In genomic region chr1:74054007-74054406, GRCm38 (mm10) we compare ENCODE assay signal across 10 mouse cellular contexts.
A peak's percentile ranks its signal among the peaks of the same experiment; 100 is the strongest.
DNase-seq lines count a peak whose midpoint lies in the region; ATAC-seq and TF ChIP-seq lines count a peak whose summit lies in the region.
"Had no signal": no experiment of that assay in that cellular context is flagged by ENCODE, and none has a peak within 500 bp of the region (broad histone marks: within the 10 kb centered on the region; RNA-seq: fewer than 3 reads in every experiment).

No protein-coding gene starts in this region.

- H3K27ac ChIP-seq in liver, postnatal 0 days (ENCODE audit: low read depth) = no peak overlapping the region
- H3K27ac ChIP-seq in embryonic facial prominence, embryonic 12.5 days = peak overlapping the region; percentile 63; the same call in 1 of the 2 replicates
- no peak overlapping the region for H3K27ac ChIP-seq in kidney, postnatal 0 days
- H3K27ac ChIP-seq in stomach, embryonic 14.5 days (ENCODE audit: low read length) = no peak overlapping the region
- H3K27ac ChIP-seq: midbrain, embryonic 12.5 days had no signal

- DNase-seq in liver = peak; percentile 42
- DNase-seq in liver, postnatal 0 days = no peak
- peak; percentile 65 for DNase-seq in kidney, postnatal 0 days (ENCODE audit: low spot score)
- no peak for DNase-seq in spleen, postnatal 14 days (ENCODE audit: low spot score in 2 of 2)
- DNase-seq in spleen, postnatal 4 days (ENCODE audit: low spot score in 2 of 2) = no peak
- DNase-seq: adrenal gland, postnatal 10 days; gastrocnemius, postnatal 25 days had no signal

- no peak for ATAC-seq in liver, postnatal 0 days
- peak; percentile 77; the same call in 1 of the 2 replicates for ATAC-seq in embryonic facial prominence, embryonic 12.5 days (ENCODE audit: insufficient number of reproducible peaks, insufficient read depth, low FRiP score, low TSS enrichment)
- peak; percentile 67; the same call in 1 of the 2 replicates for ATAC-seq in kidney, postnatal 0 days (replicated peaks; ENCODE audit: low FRiP score, low read depth)
- peak; percentile 33; the same call in 1 of the 2 replicates for ATAC-seq in stomach, embryonic 14.5 days (ENCODE audit: insufficient number of reproducible peaks, insufficient read depth, low FRiP score, low read depth)

- 59% methylated on average over 7 of the region's 7 CpGs for WGBS in liver, postnatal 0 days (ENCODE audit: insufficient replicate concordance)
- 29% methylated on average over 7 of the region's 7 CpGs for WGBS in embryonic facial prominence, embryonic 12.5 days
- 19% methylated on average over 7 of the region's 7 CpGs for WGBS in kidney, postnatal 0 days
- 23% methylated on average over 7 of the region's 7 CpGs for WGBS in stomach, embryonic 14.5 days

- no peaks in the 10 kb centered on the region for H3K36me3 ChIP-seq in liver, postnatal 0 days (replicated peaks; ENCODE audit: insufficient read depth, low read length)
- no peaks in the 10 kb centered on the region for H3K36me3 ChIP-seq in embryonic facial prominence, embryonic 12.5 days
- no peaks in the 10 kb centered on the region for H3K36me3 ChIP-seq in kidney, postnatal 0 days (ENCODE audit: insufficient read depth, low read length)
- no peaks in the 10 kb centered on the region for H3K36me3 ChIP-seq in stomach, embryonic 14.5 days (ENCODE audit: control insufficient read depth, insufficient read depth, low read length)
- H3K36me3 ChIP-seq: midbrain, embryonic 12.5 days had no signal

- no peak for TF ChIP-seq EP300 in liver, postnatal 0 days (IDR thresholded peaks at IDR 0.05; ENCODE audit: low read depth)

- TF ChIP-seq CTCF in liver, postnatal 0 days (IDR thresholded peaks at IDR 0.05; ENCODE audit: low read depth) = no peak
- no peak for TF ChIP-seq CTCF in kidney, postnatal 0 days (IDR thresholded peaks at IDR 0.05; ENCODE audit: low read depth)

- peaks cover 6% of the 10 kb centered on the region for H3K4me1 ChIP-seq in liver, postnatal 0 days (ENCODE audit: insufficient read depth)
- H3K4me1 ChIP-seq in embryonic facial prominence, embryonic 12.5 days = peaks cover 44% of the 10 kb centered on the region
- peaks cover 35% of the 10 kb centered on the region for H3K4me1 ChIP-seq in kidney, postnatal 0 days (replicated peaks; ENCODE audit: insufficient read depth, low read length)
- H3K4me1 ChIP-seq in stomach, embryonic 14.5 days (ENCODE audit: control insufficient read depth, insufficient read depth, low read length) = peaks cover 10% of the 10 kb centered on the region; the same call in 1 of the 2 replicates
- H3K4me1 ChIP-seq: midbrain, embryonic 12.5 days had no signal

- no peaks in the 10 kb centered on the region for H3K27me3 ChIP-seq in liver, postnatal 0 days (ENCODE audit: insufficient read depth, low read length)
- no peaks in the 10 kb centered on the region for H3K27me3 ChIP-seq in embryonic facial prominence, embryonic 12.5 days
- no peaks in the 10 kb centered on the region for H3K27me3 ChIP-seq in kidney, postnatal 0 days (ENCODE audit: insufficient read depth, low read length)
- H3K27me3 ChIP-seq in stomach, embryonic 14.5 days (ENCODE audit: control insufficient read depth, insufficient read depth, low read length) = no peaks in the 10 kb centered on the region
- H3K27me3 ChIP-seq: midbrain, embryonic 12.5 days had no signal

- H3K9ac ChIP-seq in liver, postnatal 0 days (replicated peaks) = no peak overlapping the region
- no peak overlapping the region for H3K9ac ChIP-seq in embryonic facial prominence, embryonic 12.5 days
- H3K9ac ChIP-seq in kidney, postnatal 0 days (ENCODE audit: low read depth, low read length) = no peak overlapping the region
- no peak overlapping the region for H3K9ac ChIP-seq in stomach, embryonic 14.5 days (replicated peaks; ENCODE audit: low read depth, low read length)
- H3K9ac ChIP-seq: midbrain, embryonic 12.5 days had no signal

- H3K4me3 ChIP-seq in liver, postnatal 0 days (ENCODE audit: low read depth, low read length) = no peak overlapping the region
- H3K4me3 ChIP-seq in embryonic facial prominence, embryonic 12.5 days = no peak overlapping the region
- H3K4me3 ChIP-seq in kidney, postnatal 0 days (replicated peaks; ENCODE audit: low read depth, low read length) = no peak overlapping the region
- no peak overlapping the region for H3K4me3 ChIP-seq in stomach, embryonic 14.5 days (ENCODE audit: low read depth, low read length)
- H3K4me3 ChIP-seq: midbrain, embryonic 12.5 days had no signal

- no peaks in the 10 kb centered on the region for H3K9me3 ChIP-seq in liver, postnatal 0 days (ENCODE audit: low read length)
- no peaks in the 10 kb centered on the region for H3K9me3 ChIP-seq in embryonic facial prominence, embryonic 12.5 days
- H3K9me3 ChIP-seq in kidney, postnatal 0 days (replicated peaks; ENCODE audit: low read length) = no peaks in the 10 kb centered on the region
- H3K9me3 ChIP-seq in stomach, embryonic 14.5 days (ENCODE audit: control insufficient read depth, low read depth, low read length) = no peaks in the 10 kb centered on the region
- H3K9me3 ChIP-seq: midbrain, embryonic 12.5 days had no signal

- no peak overlapping the region for H3K4me2 ChIP-seq in liver, postnatal 0 days (ENCODE audit: low read depth, low read length)
- no peak overlapping the region for H3K4me2 ChIP-seq in embryonic facial prominence, embryonic 12.5 days (replicated peaks)
- no peak overlapping the region for H3K4me2 ChIP-seq in kidney, postnatal 0 days (ENCODE audit: low read length)
- H3K4me2 ChIP-seq in stomach, embryonic 14.5 days (replicated peaks; ENCODE audit: low read depth, low read length) = no peak overlapping the region
- H3K4me2 ChIP-seq: midbrain, embryonic 12.5 days had no signal

Comparison
In these comparisons a context has a peak if more than half of its experiments do, and no peak if none do; other contexts are left out.
1. DNase-seq: peak in liver (single experiment) and kidney, postnatal 0 days (single experiment); none in liver, postnatal 0 days (single experiment), spleen, postnatal 14 days (0 of 2) and spleen, postnatal 4 days (0 of 2).